Mouse (Mus musculus): ENCODE measurements around the gene Cmpk1.
A peak's percentile ranks its signal among the peaks of the same experiment; 100 is the strongest.

Cmpk1 gene

GRCm38 (mm10) chr4:114945021-114945420 is 42.0 kb downstream of the Cmpk1 start:
- DNase-seq (ENCODE audit: low spot score): peak; percentile 38

GRCm38 (mm10) chr4:114942583-114942982 is 44.5 kb downstream of the Cmpk1 start:
- peak; percentile 35 for DNase-seq (ENCODE audit: low spot score)

GRCm38 (mm10) chr4:114942112-114942511 is 44.9 kb downstream of the Cmpk1 start:
- no peak for DNase-seq (ENCODE audit: low spot score)

GRCm38 (mm10) chr4:114941311-114941710 is 45.7 kb downstream of the Cmpk1 start:
- DNase-seq (ENCODE audit: low spot score): no peak

- DNase-seq (ENCODE audit: low spot score): no peak
Observed at GRCm38 (mm10) chr4:114938248-114938647, 48.8 kb downstream of the Cmpk1 start.

- no peak for DNase-seq (ENCODE audit: low spot score)
Observed at GRCm38 (mm10) chr4:114937459-114938047, 49.5 kb downstream of the Cmpk1 start.

GRCm38 (mm10) chr4:114934188-114934587 is 52.9 kb downstream of the Cmpk1 start:
- no peak for DNase-seq (ENCODE audit: low spot score)

GRCm38 (mm10) chr4:114932747-114933146 is 54.3 kb downstream of the Cmpk1 start:
- no peak for DNase-seq (ENCODE audit: low spot score)

- DNase-seq (ENCODE audit: low spot score): peak; percentile 36
Observed at GRCm38 (mm10) chr4:114929155-114929554, 57.9 kb downstream of the Cmpk1 start.

- DNase-seq (ENCODE audit: low spot score): no peak
Observed at GRCm38 (mm10) chr4:114925917-114926312, 61.1 kb downstream of the Cmpk1 start, which contains the start of gene Foxe3. Foxe3 (minus strand) TSS chr4:114926013.

GRCm38 (mm10) chr4:114924971-114925916 is 61.8 kb downstream of the Cmpk1 start:
- DNase-seq (ENCODE audit: low spot score): peak; percentile 47

GRCm38 (mm10) chr4:114917091-114917490 is 70.0 kb downstream of the Cmpk1 start:
- DNase-seq (ENCODE audit: low spot score): peak; percentile 82

GRCm38 (mm10) chr4:114916056-114916455 is 71.0 kb downstream of the Cmpk1 start:
- no peak for DNase-seq (ENCODE audit: low spot score)

- DNase-seq (ENCODE audit: low spot score): peak; percentile 92
Observed at GRCm38 (mm10) chr4:114913594-114913962, 73.5 kb downstream of the Cmpk1 start.

- DNase-seq (ENCODE audit: low spot score): peak; percentile 50
Observed at GRCm38 (mm10) chr4:114912705-114913593, 74.1 kb downstream of the Cmpk1 start.

- DNase-seq (ENCODE audit: low spot score): peak; percentile 84
Observed at GRCm38 (mm10) chr4:114909602-114910484, 77.2 kb downstream of the Cmpk1 start.

Measured in embryo, embryonic 10.5 days (tissue).